Mouse (Mus musculus): Measurements from ENCODE around the gene Pax8.

DNA sequence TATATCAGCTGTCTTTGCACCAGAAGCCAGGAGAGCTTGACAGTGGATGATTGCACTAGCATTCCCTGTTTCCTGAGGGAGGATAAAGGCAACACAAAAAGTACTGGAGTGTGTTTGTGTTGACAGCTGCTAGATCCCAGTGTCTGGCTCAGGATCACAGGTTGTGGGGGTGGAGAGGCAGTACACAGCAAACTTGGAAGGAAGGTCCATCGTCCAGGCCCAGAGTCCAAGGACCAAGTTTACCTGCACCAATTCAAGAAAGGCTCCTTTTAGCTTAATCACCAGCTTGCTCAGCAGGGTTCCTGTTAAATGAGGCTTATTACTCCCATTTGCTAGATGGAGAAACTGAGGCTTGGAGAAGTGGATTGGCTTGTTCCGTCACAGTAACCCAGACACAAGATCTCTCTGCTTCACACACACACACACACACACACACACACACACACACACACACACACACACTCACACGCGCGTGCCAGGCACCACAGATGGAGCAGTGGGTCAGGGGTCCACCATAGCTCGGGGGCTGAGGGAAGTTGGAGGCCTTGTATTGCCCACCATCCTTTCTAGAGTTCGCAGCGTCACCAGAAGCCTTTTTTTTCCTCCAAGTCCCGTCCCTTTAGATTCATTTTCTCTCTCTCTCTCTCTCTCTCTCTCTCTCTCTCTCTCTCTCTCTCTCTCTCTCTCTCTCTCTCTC lies 45.3 kb upstream of the Pax8 start:
- TF ChIP-seq CTCF (conservative IDR thresholded peaks at IDR 0.05; ENCODE audit: insufficient read depth, insufficient read length, low read depth, low read length) (no peak), POLR2A (IDR thresholded peaks at IDR 0.05; ENCODE audit: low read depth, low read length) (no peak)
